Mouse (Mus musculus): Measurements from ENCODE around the gene Fuom. TPM values are rescaled to one million over a fixed set of nuclear protein-coding genes. Genes with fewer than 3 reads are reported as not detected.

Fuom gene
- polyA plus RNA-seq, 1 experiment from 2014 or later, result 41.0 TPM

DNA sequence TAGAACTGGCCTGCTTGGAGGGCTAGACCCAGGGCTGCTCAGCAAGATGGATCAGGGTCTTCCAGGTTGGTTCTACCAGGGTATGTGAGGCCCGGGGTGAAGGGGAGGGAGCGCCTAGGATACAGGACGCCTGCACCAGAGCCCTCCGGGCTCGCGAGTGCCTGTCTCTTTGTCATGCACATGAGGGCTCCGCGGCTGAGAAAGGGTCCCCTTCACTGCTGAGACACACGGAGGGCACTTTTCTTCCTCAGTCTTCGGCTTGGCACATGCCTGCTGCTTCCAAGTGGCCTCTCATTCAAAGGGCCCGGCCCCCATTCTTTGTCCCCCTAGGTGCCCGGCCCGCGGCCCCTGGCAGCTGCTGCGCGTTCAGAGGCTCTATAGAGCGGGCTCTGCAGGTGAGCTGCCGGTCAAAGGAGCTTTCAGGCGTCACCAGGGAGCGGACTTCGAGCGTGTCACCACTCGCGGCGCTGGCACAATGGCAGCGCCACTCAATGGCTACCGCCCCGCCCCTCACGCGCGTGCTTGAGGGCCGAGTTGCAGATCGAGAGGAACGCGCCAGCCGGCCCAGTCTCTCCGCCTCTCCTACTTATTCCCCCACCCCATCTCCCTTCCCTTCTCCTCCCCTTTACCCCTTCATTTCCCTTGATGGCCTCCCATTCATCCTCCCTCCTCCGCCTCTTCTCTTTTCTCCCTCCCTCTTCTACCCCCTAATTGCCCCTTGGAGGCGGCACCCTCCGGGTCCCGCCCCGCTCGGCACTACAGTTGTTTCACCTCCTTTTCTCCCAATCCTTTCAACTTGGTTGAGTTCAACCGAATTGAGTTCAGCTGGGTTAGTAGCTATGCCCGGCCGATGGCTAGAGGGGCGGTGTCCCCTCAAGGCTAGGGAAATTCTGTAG lies 41.1 kb downstream of the Fuom start:
- Histone ChIP-seq H3K27me3 (ENCODE audit: insufficient read depth, poor library complexity, severe bottlenecking) (peaks cover 98% of the 10 kb centered on the region), H3K36me3 (no peaks in the 10 kb centered on the region), H3K4me1 (peaks cover 19% of the 10 kb centered on the region), H3K4me3 (peak overlapping the region; percentile 55), H3K9me3 (no peaks in the 10 kb centered on the region), H3K27ac (peak overlapping the region; percentile 42; the same call in 1 of the 2 replicates)
- DNase-seq (ENCODE audit: low spot score), result no peak
- 2% methylated on average over 47 of the region's 47 CpGs for WGBS

DNA sequence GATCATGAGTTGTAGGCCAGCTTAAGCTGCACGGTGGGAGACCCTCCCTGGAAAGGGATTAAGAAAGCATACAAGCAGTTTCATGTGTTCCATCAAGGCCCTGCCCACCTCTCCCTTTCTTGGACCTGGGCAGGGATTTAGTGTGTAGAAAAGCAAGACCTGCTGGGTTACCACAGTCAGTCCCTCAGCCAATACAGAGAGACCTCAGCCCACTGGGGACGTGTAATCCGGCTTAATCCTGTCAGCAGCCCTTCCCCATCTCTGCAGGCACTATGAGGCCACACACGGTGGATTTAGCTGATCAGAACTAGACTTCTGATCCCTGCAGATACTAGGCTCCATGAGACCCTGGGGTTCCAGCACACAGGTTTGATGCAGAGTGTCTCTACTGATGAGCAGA lies 42.6 kb downstream of the Fuom start:
- Histone ChIP-seq H3K9me3 (no peaks in the 10 kb centered on the region), H3K4me3 (no peak overlapping the region)
- WGBS, result 12% methylated on average over 4 of the region's 4 CpGs

DNA sequence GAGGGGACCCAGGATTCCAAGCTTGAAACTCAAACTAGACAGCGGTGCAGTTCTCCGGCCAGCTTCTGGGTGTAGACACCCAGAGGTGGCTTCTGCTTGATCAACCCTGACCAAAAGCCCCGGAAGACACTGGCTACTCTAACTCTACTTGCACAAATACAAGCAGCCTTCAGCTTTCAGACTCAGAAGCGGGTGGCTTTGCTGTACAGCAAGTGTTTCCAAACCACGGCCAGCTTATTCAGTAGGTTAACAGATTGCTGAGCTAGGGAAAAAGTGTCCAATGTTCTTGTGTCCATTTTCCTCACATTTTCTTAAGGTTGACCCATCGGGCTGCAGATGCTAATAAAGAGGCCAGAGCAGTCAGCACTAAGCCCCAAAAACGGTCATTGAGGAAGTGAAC lies 43.7 kb downstream of the Fuom start:
- Histone ChIP-seq H3K4me1 (peaks cover 19% of the 10 kb centered on the region), H3K9me3 (no peaks in the 10 kb centered on the region), H3K4me3 (peak overlapping the region; percentile 63), H3K27me3 (ENCODE audit: insufficient read depth, poor library complexity, severe bottlenecking) (peaks cover 100% of the 10 kb centered on the region), H3K36me3 (no peaks in the 10 kb centered on the region), H3K27ac (peak overlapping the region; percentile 67; the same call in 1 of the 2 replicates)
- DNase-seq (ENCODE audit: low spot score), result no peak
- 25% methylated on average over 7 of the region's 7 CpGs for WGBS

More for the DNA sequence above, 42.6 kb downstream of the Fuom start:
- Histone ChIP-seq H3K27me3 (ENCODE audit: insufficient read depth, poor library complexity, severe bottlenecking) (peaks cover 100% of the 10 kb centered on the region), H3K27ac (no peak overlapping the region), H3K4me1 (peaks cover 19% of the 10 kb centered on the region), H3K36me3 (no peaks in the 10 kb centered on the region)
- DNase-seq (ENCODE audit: low spot score), result no peak

DNA sequence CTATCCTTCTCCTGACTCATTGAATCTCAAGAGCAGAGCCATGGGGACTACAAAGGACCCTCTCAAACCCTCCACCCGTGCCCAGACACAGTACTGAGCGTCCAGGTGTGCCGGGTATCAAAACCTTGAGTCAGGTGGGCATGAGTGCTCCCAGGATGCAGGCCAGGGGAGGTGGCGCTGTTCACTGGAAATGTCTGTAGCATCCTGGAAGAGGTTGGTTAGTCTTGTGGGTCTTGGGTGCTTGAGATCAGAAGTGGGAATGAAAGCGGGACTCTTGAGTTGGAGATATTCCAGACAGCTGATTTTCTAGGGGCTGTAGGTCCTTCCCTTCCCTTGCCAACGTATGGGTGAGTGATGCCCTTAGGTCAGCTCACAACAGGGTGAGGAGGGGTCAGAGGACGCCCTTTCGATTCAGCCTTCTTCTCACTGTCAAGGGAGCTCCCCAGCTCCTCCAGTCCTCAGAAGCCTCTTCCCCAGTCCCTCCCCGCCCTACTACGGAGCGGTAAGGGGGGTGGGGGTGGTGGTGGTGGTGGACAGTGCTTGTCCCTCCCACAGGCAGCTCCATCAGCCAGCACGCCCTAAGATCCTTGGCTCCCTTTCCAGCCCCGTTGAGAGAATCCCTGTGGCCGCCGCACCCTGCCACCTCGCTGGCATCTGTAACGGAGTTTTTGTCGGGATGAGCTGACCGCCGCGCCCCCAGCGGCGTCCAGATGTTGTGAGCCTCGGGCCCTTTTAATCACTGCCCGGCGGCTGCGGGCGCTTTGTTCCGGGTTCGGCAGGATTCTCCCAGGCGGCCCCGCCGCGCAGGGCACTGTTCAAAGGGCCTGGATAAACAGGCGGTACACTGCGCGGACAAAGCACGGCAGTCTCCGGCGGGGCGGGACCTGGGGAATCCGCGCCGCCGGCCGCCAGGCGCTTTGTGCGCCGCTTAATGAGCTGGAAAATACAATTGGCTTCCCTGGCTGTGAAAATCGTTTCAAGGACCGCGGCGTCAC lies 44.5 kb downstream of the Fuom start:
- Histone ChIP-seq H3K27ac (peak overlapping the region; percentile 67), H3K9me3 (no peaks in the 10 kb centered on the region), H3K27me3 (ENCODE audit: insufficient read depth, poor library complexity, severe bottlenecking) (peaks cover 100% of the 10 kb centered on the region), H3K36me3 (no peaks in the 10 kb centered on the region), H3K4me3 (peak overlapping the region; percentile 63), H3K4me1 (peaks cover 19% of the 10 kb centered on the region)
- DNase-seq (ENCODE audit: low spot score), result no peak
- 4% methylated on average over 53 of the region's 53 CpGs for WGBS

DNA sequence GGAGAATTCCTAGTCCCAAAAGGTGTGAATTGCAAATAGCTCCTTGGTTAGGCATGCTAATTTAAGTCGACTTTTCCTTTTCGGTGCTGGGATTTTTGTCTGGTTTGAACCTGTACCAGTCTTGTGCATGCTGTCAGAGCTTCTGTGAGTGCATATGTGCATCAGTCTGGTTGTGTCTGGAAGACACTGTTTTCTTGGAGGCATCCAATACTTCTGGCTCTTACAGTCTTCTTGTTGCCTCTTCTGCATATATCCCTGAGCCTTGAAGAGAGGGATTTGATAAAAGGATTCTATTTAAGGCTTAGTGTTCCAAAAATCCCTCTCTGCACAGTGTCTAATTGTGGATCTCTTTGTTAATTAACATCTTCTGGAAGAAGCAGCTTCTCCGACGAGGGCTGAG lies 48.1 kb downstream of the Fuom start:
- Histone ChIP-seq H3K4me3 (no peak overlapping the region), H3K4me1 (peaks cover 16% of the 10 kb centered on the region), H3K27ac (no peak overlapping the region), H3K27me3 (ENCODE audit: insufficient read depth, poor library complexity, severe bottlenecking) (peaks cover 100% of the 10 kb centered on the region), H3K9me3 (no peaks in the 10 kb centered on the region), H3K36me3 (no peaks in the 10 kb centered on the region)
- WGBS, result 67% methylated on average over 4 of the region's 4 CpGs
- no peak for DNase-seq (ENCODE audit: low spot score)

DNA sequence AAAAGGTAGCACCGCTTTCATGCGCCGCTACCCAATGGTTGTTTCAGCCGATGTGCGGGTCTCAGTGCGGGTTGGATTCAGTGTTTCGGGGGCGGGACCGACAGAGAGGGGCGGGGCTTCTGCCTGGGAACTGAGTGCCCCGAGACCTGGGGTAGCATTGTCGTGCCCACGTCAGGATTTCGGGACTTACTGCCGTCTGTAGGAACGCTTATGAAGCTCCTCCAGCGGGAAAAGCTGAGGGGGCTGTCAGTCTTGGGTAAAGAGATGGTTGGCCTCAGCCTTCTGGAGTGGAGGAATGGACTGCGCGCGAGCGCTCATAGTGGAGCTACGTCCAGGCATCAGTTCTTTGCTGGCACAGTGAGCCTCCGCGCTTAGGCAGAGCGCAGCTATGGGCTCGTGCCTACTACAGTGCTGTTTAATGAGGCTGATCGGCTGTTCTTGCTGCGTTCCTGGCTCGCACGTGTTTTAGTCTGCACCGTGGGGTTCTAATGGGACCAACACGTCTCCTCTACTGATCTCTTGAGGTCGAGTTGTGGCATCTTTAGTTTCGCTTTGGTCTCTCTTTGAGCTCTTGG lies 53.0 kb downstream of the Fuom start:
- DNase-seq (ENCODE audit: low spot score), result no peak
- peaks cover 24% of the 10 kb centered on the region for H3K4me1 ChIP-seq
- no peaks in the 10 kb centered on the region for H3K36me3 ChIP-seq
- H3K27ac ChIP-seq, result no peak overlapping the region
- WGBS, result 1% methylated on average over 34 of the region's 34 CpGs
- H3K4me3 ChIP-seq, result peak overlapping the region; percentile 56
- H3K9me3 ChIP-seq, result no peaks in the 10 kb centered on the region
- H3K27me3 ChIP-seq (ENCODE audit: insufficient read depth, poor library complexity, severe bottlenecking), result peaks cover 100% of the 10 kb centered on the region

DNA sequence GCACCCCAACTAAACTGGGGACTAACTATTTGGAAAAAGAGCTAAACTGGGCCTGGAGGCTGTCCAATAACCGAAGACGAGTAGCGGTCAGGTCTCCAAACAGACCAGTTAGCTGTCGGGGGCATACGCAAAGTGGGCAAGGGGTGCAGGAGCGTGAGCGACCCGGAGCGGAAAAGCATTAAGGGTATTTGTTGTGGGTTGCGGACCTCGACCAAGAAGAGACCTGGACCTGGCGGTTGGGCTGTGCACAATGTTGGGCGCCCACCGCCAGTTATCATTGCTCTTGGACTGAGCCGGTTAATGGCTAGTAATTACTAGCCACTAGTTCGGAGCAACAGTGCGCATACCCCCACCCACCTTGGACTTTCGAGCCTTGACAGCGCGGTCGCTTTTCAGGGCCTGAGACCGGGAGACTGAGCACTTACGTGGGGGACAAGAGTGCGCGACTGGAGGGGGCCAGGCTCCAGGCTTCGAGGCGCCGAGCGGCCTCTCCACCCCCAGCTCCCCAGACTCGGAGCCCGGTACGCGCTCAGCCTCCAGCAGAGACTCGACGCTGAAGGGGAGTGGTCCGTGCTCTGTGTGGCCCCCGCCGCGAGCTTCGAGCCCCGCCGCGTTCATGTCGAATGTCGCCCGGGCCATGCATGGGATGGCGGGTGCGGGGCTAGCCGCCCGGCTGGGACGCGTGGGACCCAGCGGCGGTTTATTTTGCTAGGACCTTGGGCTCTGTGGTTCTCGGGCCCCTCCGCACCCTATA lies 53.7 kb downstream of the Fuom start, which contains the start of gene Msx3:
Gene Msx3, minus strand, starts transcription at position 729 of the 754 bp plus-strand sequence.
- H3K4me3 ChIP-seq, result peak within 1 kb of the TSS; percentile 56
- peaks cover 100% of the 10 kb centered on the region for H3K27me3 ChIP-seq (ENCODE audit: insufficient read depth, poor library complexity, severe bottlenecking)
- H3K4me1 ChIP-seq, result peaks cover 24% of the 10 kb centered on the region
- H3K27ac ChIP-seq, result no peak within 1 kb of the TSS
- 1% methylated on average over 56 of the region's 56 CpGs for WGBS
- H3K9me3 ChIP-seq, result no peaks in the 10 kb centered on the region
- no peak for DNase-seq (ENCODE audit: low spot score)
- H3K36me3 ChIP-seq, result no peaks in the 10 kb centered on the region

DNA sequence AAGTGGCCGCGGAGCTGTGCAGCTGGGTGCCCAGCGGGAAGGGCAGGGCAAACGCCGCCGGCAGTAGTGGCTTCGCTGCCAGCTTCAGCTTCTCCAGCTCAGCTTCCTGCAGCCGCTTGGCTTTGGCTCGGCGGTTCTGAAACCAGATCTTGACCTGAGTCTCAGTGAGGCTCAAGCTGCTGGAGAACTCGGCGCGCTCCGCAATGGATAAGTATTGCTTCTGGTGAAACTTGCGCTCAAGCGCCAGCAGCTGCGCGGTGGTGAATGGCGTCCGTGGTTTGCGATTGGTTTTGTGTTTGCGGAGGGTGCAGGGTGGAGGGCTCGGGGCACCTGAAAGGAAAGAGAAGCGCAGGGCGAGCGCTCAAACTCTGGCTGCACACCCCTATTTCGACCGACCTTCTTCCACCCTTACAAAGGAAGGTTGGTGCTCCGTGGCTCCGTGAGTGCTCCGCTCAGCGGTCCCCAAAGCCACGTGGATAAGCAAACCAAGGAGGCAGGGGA lies 54.4 kb downstream of the Fuom start:
- H3K4me1 ChIP-seq, result peaks cover 24% of the 10 kb centered on the region
- no peak for DNase-seq (ENCODE audit: low spot score)
- H3K9me3 ChIP-seq, result no peaks in the 10 kb centered on the region
- H3K4me3 ChIP-seq, result peak overlapping the region; percentile 56
- H3K27ac ChIP-seq, result no peak overlapping the region
- peaks cover 98% of the 10 kb centered on the region for H3K27me3 ChIP-seq (ENCODE audit: insufficient read depth, poor library complexity, severe bottlenecking)
- H3K36me3 ChIP-seq, result no peaks in the 10 kb centered on the region
- WGBS, result under 1% methylated on average over 33 of the region's 33 CpGs

Other genes starting within 250 kb of the Fuom start
- gene Kndc1, start 207.7 kb downstream of the Fuom start, polyA plus RNA-seq (2016; fragmentation: Nextera tagmentation; extraction: Ambion mirVana), result 0.07 and 0.18 TPM in 2 replicates
- 0.14 TPM in 1 of 2 replicates, not detected in the other for gene Utf1, start 158.7 kb downstream of the Fuom start, polyA plus RNA-seq (2016; fragmentation: Nextera tagmentation; extraction: Ambion mirVana)
- 0.33 TPM in 1 of 2 replicates, not detected in the other for gene 6430531B16Rik, start 123.7 kb downstream of the Fuom start, polyA plus RNA-seq (2016; fragmentation: Nextera tagmentation; extraction: Ambion mirVana)
- 0.57 and 1.3 TPM in 2 replicates for gene Adam8, start 109.9 kb downstream of the Fuom start, polyA plus RNA-seq (2016; fragmentation: Nextera tagmentation; extraction: Ambion mirVana)
- 36.8 and 36.9 TPM in 2 replicates for gene Zfp511, start 66.0 kb downstream of the Fuom start, polyA plus RNA-seq (2016; fragmentation: Nextera tagmentation; extraction: Ambion mirVana)
- gene Tubgcp2, start 65.8 kb downstream of the Fuom start, polyA plus RNA-seq (2016; fragmentation: Nextera tagmentation; extraction: Ambion mirVana), result 50.8 and 55.4 TPM in 2 replicates
- not detected in 2 replicates for gene Msx3, start 53.4 kb downstream of the Fuom start, polyA plus RNA-seq (2016; fragmentation: Nextera tagmentation; extraction: Ambion mirVana)
- gene Caly, start 19.9 kb downstream of the Fuom start, polyA plus RNA-seq (2016; fragmentation: Nextera tagmentation; extraction: Ambion mirVana), result 0.30 and 0.45 TPM in 2 replicates
- not detected in 2 replicates for gene Prap1, start 9.0 kb downstream of the Fuom start, polyA plus RNA-seq (2016; fragmentation: Nextera tagmentation; extraction: Ambion mirVana)
- gene Paox, start 13.4 kb upstream of the Fuom start, polyA plus RNA-seq (2016; fragmentation: Nextera tagmentation; extraction: Ambion mirVana), result 20.1 and 20.2 TPM in 2 replicates
- gene Echs1, start 14.0 kb upstream of the Fuom start, polyA plus RNA-seq (2016; fragmentation: Nextera tagmentation; extraction: Ambion mirVana), result 171 and 175 TPM in 2 replicates
- gene Mtg1, start 35.1 kb upstream of the Fuom start, polyA plus RNA-seq (2016; fragmentation: Nextera tagmentation; extraction: Ambion mirVana), result 29.3 and 35.7 TPM in 2 replicates
- 0.10 TPM in 1 of 2 replicates, not detected in the other for gene Sprn, start 52.4 kb upstream of the Fuom start, polyA plus RNA-seq (2016; fragmentation: Nextera tagmentation; extraction: Ambion mirVana)
- not detected in 2 replicates for gene Olfr522, start 62.3 kb upstream of the Fuom start, polyA plus RNA-seq (2016; fragmentation: Nextera tagmentation; extraction: Ambion mirVana)
- gene Olfr523, start 70.8 kb upstream of the Fuom start, polyA plus RNA-seq (2016; fragmentation: Nextera tagmentation; extraction: Ambion mirVana), result not detected in 2 replicates
- not detected in 2 replicates for gene Olfr524, start 103.5 kb upstream of the Fuom start, polyA plus RNA-seq (2016; fragmentation: Nextera tagmentation; extraction: Ambion mirVana)
- not detected in 2 replicates for gene Cd163l1, start 115.8 kb upstream of the Fuom start, polyA plus RNA-seq (2016; fragmentation: Nextera tagmentation; extraction: Ambion mirVana)
- gene 5830411N06Rik, start 144.8 kb upstream of the Fuom start, polyA plus RNA-seq (2016; fragmentation: Nextera tagmentation; extraction: Ambion mirVana), result not detected in 2 replicates
- gene Olfr525, start 218.4 kb upstream of the Fuom start, polyA plus RNA-seq (2016; fragmentation: Nextera tagmentation; extraction: Ambion mirVana), result not detected in 2 replicates
- not detected in 2 replicates for gene Olfr527, start 231.6 kb upstream of the Fuom start, polyA plus RNA-seq (2016; fragmentation: Nextera tagmentation; extraction: Ambion mirVana)